Mouse (Mus musculus): Measurements from ENCODE around the gene Gtdc1.

Gene Gtdc1

GRCm38 (mm10) chr2:44519236-44519635 is 408.2 kb downstream of the Gtdc1 start:
- no peak for DNase-seq

- DNase-seq, result no peak
Measured at GRCm38 (mm10) chr2:44518085-44518484, 409.4 kb downstream of the Gtdc1 start.
